Mouse (Mus musculus): Measurements from ENCODE around the gene Fgfr4. TPM values are rescaled to one million over a fixed set of nuclear protein-coding genes. Genes with fewer than 3 reads are reported as not detected.

The Fgfr4 gene
- polyA plus RNA-seq (2012; rRNA removed), result 1.8 and 7.1 TPM in 2 replicates

GRCm38 (mm10) chr13:55152621-55153415, at the start of gene Fgfr4:
TSS of gene Fgfr4 (plus strand) at chr13:55152640.

GRCm38 (mm10) chr13:55105045-55105952, 47.1 kb upstream of the Fgfr4 start, which contains the start of gene Zfp346:
TSS of gene Zfp346 (plus strand) at chr13:55105311.

GRCm38 (mm10) chr13:55133448-55133847, 19.0 kb upstream of the Fgfr4 start, which contains the start of gene Gm17617:
TSS of gene Gm17617 (minus strand) at chr13:55133548.

GRCm38 (mm10) chr13:55209649-55210192, 57.3 kb downstream of the Fgfr4 start, which contains the start of gene Nsd1:
TSS of gene Nsd1 (plus strand) at chr13:55209782.

Other genes starting within 250 kb of the Fgfr4 start
- gene Unc5a, start 203.2 kb upstream of the Fgfr4 start, polyA plus RNA-seq (2012; rRNA removed), result 20.5 and 22.4 TPM in 2 replicates
- gene Hk3, start 131.3 kb upstream of the Fgfr4 start, polyA plus RNA-seq (2012; rRNA removed), result 1.7 and 2.0 TPM in 2 replicates
- 26.5 and 29.3 TPM in 2 replicates for gene Uimc1, start 52.3 kb upstream of the Fgfr4 start, polyA plus RNA-seq (2012; rRNA removed)
- gene Zfp346, start 47.3 kb upstream of the Fgfr4 start, polyA plus RNA-seq (2012; rRNA removed), result 40.6 and 43.6 TPM in 2 replicates
- not detected in 2 replicates for gene Gm17617, start 19.1 kb upstream of the Fgfr4 start, polyA plus RNA-seq (2012; rRNA removed)
- 43.6 and 45.2 TPM in 2 replicates for gene Nsd1, start 57.1 kb downstream of the Fgfr4 start, polyA plus RNA-seq (2012; rRNA removed)
- 247 and 256 TPM in 2 replicates for gene Prelid1, start 167.9 kb downstream of the Fgfr4 start, polyA plus RNA-seq (2012; rRNA removed)
- 155 and 158 TPM in 2 replicates for gene Rab24, start 169.3 kb downstream of the Fgfr4 start, polyA plus RNA-seq (2012; rRNA removed)
- gene Mxd3, start 177.2 kb downstream of the Fgfr4 start, polyA plus RNA-seq (2012; rRNA removed), result 34.6 and 41.2 TPM in 2 replicates
- gene Lman2, start 210.1 kb downstream of the Fgfr4 start, polyA plus RNA-seq (2012; rRNA removed), result 54.3 and 59.6 TPM in 2 replicates
- 0.79 and 0.98 TPM in 2 replicates for gene Rgs14, start 217.1 kb downstream of the Fgfr4 start, polyA plus RNA-seq (2012; rRNA removed)
- gene Slc34a1, start 245.5 kb downstream of the Fgfr4 start, polyA plus RNA-seq (2012; rRNA removed), result 0.06 and 0.07 TPM in 2 replicates